Comparison of ENCODE assay signal across 11 mouse cellular contexts in genomic region chr4:136242065-136242703, GRCm38 (mm10). TPM values are rescaled to one million over a fixed set of nuclear protein-coding genes. Genes with fewer than 3 reads are reported as not detected.
DNase-seq lines count a peak whose midpoint lies in the region; ATAC-seq and TF ChIP-seq lines count a peak whose summit lies in the region.
"Had no signal": no experiment of that assay in that cellular context is flagged by ENCODE, and none has a peak within 500 bp of the region (broad histone marks: within the 10 kb centered on the region; RNA-seq: fewer than 3 reads in every experiment).

No protein-coding gene starts in this region.

- no peak overlapping the region for H3K4me2 ChIP-seq in liver, embryonic 11.5 days
- H3K4me2 ChIP-seq in hindbrain, embryonic 12.5 days (replicated peaks), result no peak overlapping the region
- H3K4me2 ChIP-seq: heart, embryonic 13.5 days had no signal

- H3K79me2 ChIP-seq in liver, adult 2 months (ENCODE audit: control insufficient read depth, insufficient read depth, low read length), result no peaks in the 10 kb centered on the region

- H3K4me3 ChIP-seq in liver, adult 2 months (ENCODE audit: insufficient read depth, low read depth, low read length), result no peak overlapping the region
- no peak overlapping the region for H3K4me3 ChIP-seq in liver, embryonic 11.5 days (ENCODE audit: low read depth, low read length)
- H3K4me3 ChIP-seq in hindbrain, embryonic 12.5 days, result no peak overlapping the region
- H3K4me3 ChIP-seq: heart, embryonic 13.5 days; megakaryocyte, embryonic 14.5 days had no signal

- H3K4me1 ChIP-seq in liver, adult 2 months (ENCODE audit: control insufficient read depth, insufficient read depth, low read length), result peaks cover 5% of the 10 kb centered on the region
- H3K4me1 ChIP-seq in liver, embryonic 11.5 days (replicated peaks; ENCODE audit: control insufficient read depth, insufficient read depth, low read length), result peaks cover 6% of the 10 kb centered on the region; the same call in 1 of the 2 replicates
- H3K4me1 ChIP-seq in hindbrain, embryonic 12.5 days, result peaks cover 24% of the 10 kb centered on the region

- H3K9ac ChIP-seq in liver, adult 2 months (ENCODE audit: low read depth, low read length), result no peak overlapping the region
- no peak overlapping the region for H3K9ac ChIP-seq in liver, embryonic 11.5 days (ENCODE audit: low read depth, low read length)
- no peak overlapping the region for H3K9ac ChIP-seq in hindbrain, embryonic 12.5 days
- H3K9ac ChIP-seq: heart, embryonic 13.5 days had no signal

- no peak for ATAC-seq in liver, embryonic 11.5 days (replicated peaks; ENCODE audit: low FRiP score)
- no peak for ATAC-seq in hindbrain, embryonic 12.5 days (ENCODE audit: low FRiP score)
- ATAC-seq: Patski had no signal

- H3K36me3 ChIP-seq in liver, adult 2 months (ENCODE audit: control insufficient read depth, insufficient read depth, low read length), result peaks cover 2% of the 10 kb centered on the region; the same call in 1 of the 2 replicates
- H3K36me3 ChIP-seq in liver, embryonic 11.5 days (ENCODE audit: control insufficient read depth, insufficient read depth, low read length), result no peaks in the 10 kb centered on the region
- no peaks in the 10 kb centered on the region for H3K36me3 ChIP-seq in splenic B cell, adult 2 months (ENCODE audit: control insufficient read depth, insufficient read depth, low read length, poor library complexity, severe bottlenecking)
- 0 out of 2 replicates have a peak, but pooled peaks cover 6% of the 10 kb centered on the region for H3K36me3 ChIP-seq in hindbrain, embryonic 12.5 days

- 66% methylated on average over 8 of the region's 8 CpGs for WGBS in liver, adult 2 months
- whole genome bisulfite sequencing in liver, embryonic 11.5 days, result 37% methylated on average over 8 of the region's 8 CpGs
- 47% methylated on average over 8 of the region's 8 CpGs for WGBS in hindbrain, embryonic 12.5 days

- peak; percentile 35 for DNase-seq in embryo, embryonic 10.5 days (ENCODE audit: low spot score)
- no peak for DNase-seq in embryo, embryonic 11 days
- no peak for DNase-seq in liver, adult 2 months (ENCODE audit: extremely low read depth, low read depth, low spot score)
- no peak for DNase-seq in liver, embryonic 11.5 days (ENCODE audit: low spot score)
- DNase-seq in c-Kit-positive CD71-positive TER-119-positive erythroid progenitor cells, embryonic 14.5 days (ENCODE audit: low spot score), result peak; percentile 12
- peak; percentile 63 for DNase-seq in splenic B cell, adult 2 months (ENCODE audit: low read depth, low spot score)
- no peak for DNase-seq in right cerebral cortex, postnatal 14 days

- no peak for TF ChIP-seq POLR2A in liver, adult 2 months (IDR thresholded peaks at IDR 0.05; ENCODE audit: extremely low read depth, insufficient read depth, low read length)

- H3K27me3 ChIP-seq in liver, adult 2 months (ENCODE audit: control insufficient read depth, insufficient read depth, low read length), result no peaks in the 10 kb centered on the region
- peaks cover 89% of the 10 kb centered on the region for H3K27me3 ChIP-seq in liver, embryonic 11.5 days (replicated peaks; ENCODE audit: control insufficient read depth, insufficient read depth, low read length)
- no peaks in the 10 kb centered on the region; the same call in 1 of the 2 replicates for H3K27me3 ChIP-seq in splenic B cell, adult 2 months (ENCODE audit: control insufficient read depth, insufficient read depth, low read length, poor library complexity, severe bottlenecking)
- H3K27me3 ChIP-seq in hindbrain, embryonic 12.5 days, result peaks cover 63% of the 10 kb centered on the region
- H3K27me3 ChIP-seq: Patski had no signal

- TF ChIP-seq CTCF in liver, adult 2 months (IDR thresholded peaks at IDR 0.05; ENCODE audit: low read depth, low read length), result peak; percentile 57

- H3K9me3 ChIP-seq in liver, embryonic 11.5 days (ENCODE audit: control insufficient read depth, low read length), result no peaks in the 10 kb centered on the region
- no peaks in the 10 kb centered on the region for H3K9me3 ChIP-seq in hindbrain, embryonic 12.5 days (replicated peaks)
- H3K9me3 ChIP-seq: heart, embryonic 13.5 days; megakaryocyte, embryonic 14.5 days had no signal

- no peak overlapping the region for H3K27ac ChIP-seq in liver, adult 2 months (replicated peaks; ENCODE audit: insufficient read depth, low read depth, low read length)
- no peak overlapping the region for H3K27ac ChIP-seq in liver, embryonic 11.5 days (ENCODE audit: low read depth, low read length)
- no peak overlapping the region for H3K27ac ChIP-seq in hindbrain, embryonic 12.5 days
- H3K27ac ChIP-seq: heart, embryonic 13.5 days had no signal

RNA-seq across cellular contexts. Expression of gene Tcea3, which starts 5.3 kb away (rescaled TPM):
- total RNA-seq in liver, adult 2 months (2014; rRNA removed), result 34.8 and 39.3 TPM in 2 replicates
- 20.1 and 28.9 TPM in 2 replicates for polyA plus RNA-seq in liver, adult 2 months (2012; rRNA removed)
- polyA plus RNA-seq in liver, embryonic 11.5 days (2014; fragmentation: Nextera tagmentation; extraction: Ambion mirVana), result 16.4 and 17.3 TPM in 2 replicates
- 5.0 and 7.2 TPM in 2 replicates for polyA plus RNA-seq in hindbrain, embryonic 12.5 days (2016; fragmentation: Nextera tagmentation; extraction: Ambion mirVana)

RNA-seq across cellular contexts. Expression of gene Asap3, which starts 36.0 kb away (rescaled TPM):
- 3.3 and 5.6 TPM in 2 replicates for total RNA-seq in liver, adult 2 months (2014; rRNA removed)
- polyA plus RNA-seq in liver, adult 2 months (2012; rRNA removed), result 5.2 and 5.8 TPM in 2 replicates
- 1.8 and 2.9 TPM in 2 replicates for polyA plus RNA-seq in liver, embryonic 11.5 days (2014; fragmentation: Nextera tagmentation; extraction: Ambion mirVana)
- polyA plus RNA-seq in hindbrain, embryonic 12.5 days (2016; fragmentation: Nextera tagmentation; extraction: Ambion mirVana), result 11.6 and 11.8 TPM in 2 replicates

RNA-seq across cellular contexts. Expression of gene Zfp46, which starts 42.3 kb away (rescaled TPM):
- 2.6 TPM in 2 replicates for total RNA-seq in liver, adult 2 months (2014; rRNA removed)
- 2.9 and 3.1 TPM in 2 replicates for polyA plus RNA-seq in liver, adult 2 months (2012; rRNA removed)
- polyA plus RNA-seq in liver, embryonic 11.5 days (2014; fragmentation: Nextera tagmentation; extraction: Ambion mirVana), result 10.5 and 11.9 TPM in 2 replicates
- 42.4 and 42.6 TPM in 2 replicates for polyA plus RNA-seq in hindbrain, embryonic 12.5 days (2016; fragmentation: Nextera tagmentation; extraction: Ambion mirVana)

Comparison
In these comparisons a context has a peak if more than half of its experiments do, and no peak if none do; other contexts are left out.
1. DNase-seq: peak in embryo, embryonic 10.5 days (single experiment), c-Kit-positive CD71-positive TER-119-positive erythroid progenitor cells, embryonic 14.5 days (single experiment) and splenic B cell, adult 2 months (single experiment); none in embryo, embryonic 11 days (single experiment), liver, adult 2 months (single experiment), liver, embryonic 11.5 days (single experiment) and right cerebral cortex, postnatal 14 days (single experiment).